Mouse (Mus musculus) limb, embryonic 14.5 days (tissue): ENCODE measurements at regions not wholly inside any gene's neighbourhood (a gene's known extent, or its start where the extent isn't known, plus 50 kb on each side); places are given as distances from the start of the nearest gene placed in this dataset.
A peak's percentile ranks its signal among the peaks of the same experiment; 100 is the strongest.

Source experiments
- ATAC-seq: fragments of 200-750 bp; cut with Nextera tagmentation; 2 replicates; pipeline ENCODE4 v1.8.0; 2017; ENCODE audit warnings: low read depth, moderate number of reproducible peaks, moderate TSS enrichment; ENCODE audit not compliant: low FRiP score
- DNase-seq: peaks from one replicate; pipeline ENCODE4 v3.0.0-alpha.2; 2015; ENCODE audit warnings: low spot score
- H3K27ac ChIP-seq: fragments of 300-500 bp; sonication (generic); replicated peaks from 2 replicates; pipeline ENCODE4 v1.5.1; 2014; ENCODE audit warnings: low read depth, mild to moderate bottlenecking, low read length, moderate library complexity, mixed read lengths
- H3K27me3 ChIP-seq: fragments of 300-500 bp; sonication (generic); 2 replicates; pipeline ENCODE4 v1.6.1; 2014; ENCODE audit warnings: low read length, mixed read lengths; ENCODE audit not compliant: control insufficient read depth, insufficient read depth
- H3K36me3 ChIP-seq: fragments of 300-500 bp; sonication (generic); 2 replicates; pipeline ENCODE4 v1.6.1; 2014; ENCODE audit warnings: mild to moderate bottlenecking, low read length, moderate library complexity, mixed read lengths; ENCODE audit not compliant: control insufficient read depth, insufficient read depth
- H3K4me1 ChIP-seq: fragments of 300-500 bp; sonication (generic); 2 replicates; pipeline ENCODE4 v1.6.1; 2014; ENCODE audit warnings: antibody characterized with exemption, low read length, mixed read lengths; ENCODE audit not compliant: control insufficient read depth, insufficient read depth
- H3K4me2 ChIP-seq: fragments of 300-500 bp; sonication (generic); replicated peaks from 2 replicates; pipeline ENCODE4 v1.6.1; 2014; ENCODE audit warnings: low read depth, mild to moderate bottlenecking, low read length, moderate library complexity; ENCODE audit not compliant: severe bottlenecking
- H3K4me3 ChIP-seq: fragments of 300-500 bp; sonication (generic); replicated peaks from 2 replicates; pipeline ENCODE4 v1.5.1; 2014; ENCODE audit warnings: low read length
- H3K9ac ChIP-seq: fragments of 300-500 bp; sonication (generic); 2 replicates; pipeline ENCODE4 v1.6.1; 2014; ENCODE audit warnings: mild to moderate bottlenecking, low read depth, low read length, moderate library complexity; ENCODE audit not compliant: severe bottlenecking
- H3K9me3 ChIP-seq: fragments of 300-500 bp; sonication (generic); 2 replicates; pipeline ENCODE4 v1.6.1; 2016; ENCODE audit warnings: low read length; ENCODE audit not compliant: control insufficient read depth
- POLR2A ChIP-seq: fragments of 200-500 bp; IDR thresholded peaks from 2 replicates; pipeline ENCODE4 v1.8.0; 2012; ENCODE audit warnings: inconsistent platforms, mild to moderate bottlenecking, moderate library complexity, borderline replicate concordance; ENCODE audit not compliant: insufficient read depth, insufficient read length; ENCODE audit errors: extremely low read depth
- WGBS: fragments of 180-500 bp; shearing (Covaris S2); extraction: QIAGEN DNeasy Blood & Tissue Kit; methylation state at CpG from one replicate; pipeline ENCODE4 v1.1.7; 2014; 5-methylcytosine and 5-hydroxymethylcytosine counted together

- 28% methylated on average over 6 of the region's 6 CpGs for WGBS
- Histone ChIP-seq H3K4me3 (no peak overlapping the region), H3K27ac (no peak overlapping the region), H3K9ac (no peak overlapping the region), H3K27me3 (no peaks in the 10 kb centered on the region), H3K4me2 (no peak overlapping the region), H3K4me1 (no peaks in the 10 kb centered on the region), H3K9me3 (no peaks in the 10 kb centered on the region), H3K36me3 (no peaks in the 10 kb centered on the region)
- peak; percentile 8 for DNase-seq
- no peak for TF ChIP-seq POLR2A
- 0 out of 2 replicates have a peak, but pooled peaks have one; percentile 34 for ATAC-seq
These were observed 145.4 kb upstream of the Gm10181 start for GRCm38 (mm10) chr9:24943830-24944229.

- WGBS: 36% methylated on average over 22 of the region's 23 CpGs
- H3K4me2 ChIP-seq: no peak overlapping the region
- H3K36me3 ChIP-seq: no peaks in the 10 kb centered on the region
- H3K4me3 ChIP-seq: no peak overlapping the region
- H3K9ac ChIP-seq: no peak overlapping the region
- H3K27me3 ChIP-seq: no peaks in the 10 kb centered on the region
- no peak for TF ChIP-seq POLR2A
- H3K4me1 ChIP-seq: no peaks in the 10 kb centered on the region
- ATAC-seq (no peak), DNase-seq (no peak)
- no peaks in the 10 kb centered on the region for H3K9me3 ChIP-seq
- no peak overlapping the region for H3K27ac ChIP-seq
These were observed 136.7 kb upstream of the Gm10181 start for GRCm38 (mm10) chr9:24952516-24952915.

- no peak overlapping the region for H3K9ac ChIP-seq
- no peak overlapping the region for H3K4me2 ChIP-seq
- no peaks in the 10 kb centered on the region for H3K9me3 ChIP-seq
- no peak overlapping the region for H3K4me3 ChIP-seq
- no peak for TF ChIP-seq POLR2A
- no peak overlapping the region for H3K27ac ChIP-seq
- ATAC-seq: no peak
- H3K4me1 ChIP-seq: no peaks in the 10 kb centered on the region
- WGBS: 72% methylated on average over 5 of the region's 5 CpGs
- no peaks in the 10 kb centered on the region for H3K27me3 ChIP-seq
- no peaks in the 10 kb centered on the region for H3K36me3 ChIP-seq
- no peak for DNase-seq
These were observed 133.6 kb upstream of the Gm10181 start for GRCm38 (mm10) chr9:24955641-24956040.

GRCm38 (mm10) chr9:24956566-24956965, 132.7 kb upstream of the Gm10181 start:
- Histone ChIP-seq H3K4me3 (no peak overlapping the region), H3K4me1 (no peaks in the 10 kb centered on the region), H3K4me2 (no peak overlapping the region), H3K27me3 (no peaks in the 10 kb centered on the region), H3K36me3 (no peaks in the 10 kb centered on the region), H3K9me3 (no peaks in the 10 kb centered on the region), H3K9ac (no peak overlapping the region), H3K27ac (no peak overlapping the region)
- ATAC-seq: no peak
- no peak for DNase-seq
- WGBS: 79% methylated on average over 7 of the region's 7 CpGs
- no peak for TF ChIP-seq POLR2A

DNA sequence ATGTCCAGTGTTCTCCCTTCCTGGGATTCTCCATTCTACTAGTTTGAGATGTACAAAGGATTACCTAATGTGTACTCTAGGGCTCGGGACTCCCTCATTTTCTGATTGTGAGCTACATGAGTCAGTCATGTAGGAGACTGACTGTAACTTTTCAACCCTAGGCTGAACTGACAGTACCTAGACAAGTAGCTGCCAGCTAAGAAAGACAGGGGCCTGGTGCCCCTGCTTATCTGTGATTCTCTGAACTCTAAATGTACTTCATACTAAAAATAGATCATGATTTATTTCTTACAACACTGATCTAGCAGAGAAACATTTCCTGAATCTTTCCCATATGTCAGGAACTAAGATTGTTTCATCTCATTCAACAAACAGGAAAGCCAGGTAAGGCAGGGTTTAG, 125.9 kb upstream of the Gm10181 start:
- Histone ChIP-seq H3K9me3 (no peaks in the 10 kb centered on the region), H3K27ac (no peak overlapping the region), H3K9ac (no peak overlapping the region), H3K4me2 (no peak overlapping the region), H3K27me3 (no peaks in the 10 kb centered on the region), H3K4me3 (no peak overlapping the region), H3K36me3 (no peaks in the 10 kb centered on the region), H3K4me1 (no peaks in the 10 kb centered on the region)
- TF ChIP-seq POLR2A: no peak
- DNase-seq: no peak
- no peak for ATAC-seq
- WGBS: 85% methylated on average over 1 of the region's 1 CpGs

DNA sequence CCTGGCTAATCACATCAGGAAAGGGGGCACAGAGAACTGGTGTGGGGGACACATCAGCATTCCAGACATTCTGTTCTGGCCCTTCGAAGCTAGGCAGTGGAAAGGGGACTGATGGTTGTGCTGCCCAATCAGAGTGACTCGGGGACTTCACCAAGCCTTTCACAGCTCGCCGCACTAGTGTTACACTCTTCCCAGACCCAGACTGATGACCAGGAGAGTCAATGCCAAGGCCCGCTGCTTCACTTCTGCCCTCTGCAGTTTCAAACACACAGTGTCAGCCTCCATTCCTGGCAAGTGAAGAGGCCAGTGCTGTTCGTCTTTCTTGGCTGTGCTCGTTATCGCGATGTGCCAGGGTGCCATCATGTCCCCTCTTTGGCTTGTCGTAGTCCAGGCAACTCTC, 121.7 kb upstream of the Gm10181 start:
- H3K27me3 ChIP-seq: no peaks in the 10 kb centered on the region
- H3K4me3 ChIP-seq: no peak overlapping the region
- DNase-seq (no peak), ATAC-seq (no peak)
- no peaks in the 10 kb centered on the region for H3K36me3 ChIP-seq
- no peak for TF ChIP-seq POLR2A
- no peak overlapping the region for H3K27ac ChIP-seq
- H3K4me1 ChIP-seq: no peaks in the 10 kb centered on the region
- no peaks in the 10 kb centered on the region for H3K9me3 ChIP-seq
- H3K9ac ChIP-seq: no peak overlapping the region
- WGBS: 66% methylated on average over 10 of the region's 10 CpGs
- no peak overlapping the region for H3K4me2 ChIP-seq
